14 mouse cellular contexts compared by ENCODE assay signal in the genomic region with DNA sequence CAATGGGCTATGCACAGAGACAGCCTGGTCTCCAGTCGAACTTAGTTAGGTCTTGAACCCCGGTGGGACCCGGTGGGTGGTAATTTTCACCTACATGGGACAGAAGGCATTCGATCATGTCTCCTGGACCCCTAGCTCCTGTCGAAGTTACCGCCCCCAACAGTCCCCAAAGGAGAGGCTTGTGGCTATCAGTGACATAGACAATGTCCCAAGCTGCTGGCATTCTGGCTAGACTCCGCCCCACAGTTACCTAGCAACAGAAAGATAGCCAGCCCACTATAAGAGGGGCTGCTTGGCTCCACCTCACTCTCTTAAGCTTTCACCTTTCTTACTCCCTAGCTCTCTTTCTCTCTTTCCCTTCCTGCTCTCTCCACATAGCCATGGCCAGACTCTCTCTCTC. TPM values are rescaled to one million over a fixed set of nuclear protein-coding genes. Genes with fewer than 3 reads are reported as not detected.
"Had no signal": no experiment of that assay in that cellular context is flagged by ENCODE, and none has a peak within 500 bp of the region (broad histone marks: within the 10 kb centered on the region; RNA-seq: fewer than 3 reads in every experiment).

No protein-coding gene starts in this region.

- H3K9ac ChIP-seq: limb, embryonic 13.5 days; liver, embryonic 14.5 days; neural tube, embryonic 12.5 days had no signal

- H3K27me3 ChIP-seq: limb, embryonic 13.5 days; neural tube, embryonic 12.5 days had no signal

- DNase-seq: kidney, adult 8-10 months; layer of hippocampus, adult 9-11 months; layer of hippocampus, postnatal 36 days; left cerebral cortex, postnatal 4 days; lung, adult 2 months; lung, postnatal 36 days; midbrain, embryonic 14.5 days; thymus, adult 2 months; thymus, postnatal 25 days had no signal

- ATAC-seq: lung, postnatal 0 days had no signal

- H3K27ac ChIP-seq: limb, embryonic 13.5 days; liver, embryonic 14.5 days; neural tube, embryonic 12.5 days; stomach, postnatal 0 days had no signal

- H3K4me3 ChIP-seq: limb, embryonic 13.5 days; neural tube, embryonic 12.5 days had no signal

- H3K4me2 ChIP-seq: limb, embryonic 13.5 days; neural tube, embryonic 12.5 days had no signal

RNA-seq across cellular contexts. Expression of gene Rslcan18, which starts 53.6 kb away (rescaled TPM):
- total RNA-seq: left cerebral cortex, postnatal 4 days had no signal
- polyA plus RNA-seq: midbrain, embryonic 14.5 days had no signal
